Mouse (Mus musculus) adrenal gland, adult 18-20 months (tissue): ENCODE results near the gene Wars. TPM values are rescaled to one million over a fixed set of nuclear protein-coding genes. Genes with fewer than 3 reads are reported as not detected.
A peak's percentile ranks its signal among the peaks of the same experiment; 100 is the strongest.

Experiments
- DNase-seq, 2 experiments: peaks; one replicate each; pipeline ENCODE4 v3.0.0; 2021 to 2022; ENCODE audit warnings: low spot score in 2 of 2
- total RNA-seq, 2 experiments: library from RNA; stranded (reverse); gene quantifications; 1 replicate in 1 of 2; 2 replicates in 1 of 2; pipeline ENCODE4 v1.2.3; 2021

The Wars gene
- total RNA-seq, 2 experiments from 2014 or later: 59.5 to 60.2 TPM

GRCm38 (mm10) chr12:108912442-108912841 is 18.5 kb upstream of the Wars start:
- DNase-seq: no peak

- no peak for DNase-seq
These were observed 16.0 kb upstream of the Wars start for GRCm38 (mm10) chr12:108909846-108910433.

GRCm38 (mm10) chr12:108906398-108906797 is 12.4 kb upstream of the Wars start:
- no peak for DNase-seq

- DNase-seq: no peak
These were observed 11.8 kb upstream of the Wars start for GRCm38 (mm10) chr12:108905620-108906302.

GRCm38 (mm10) chr12:108904276-108904653 is 10.3 kb upstream of the Wars start:
- peak in 1 of 2 experiments; percentile 16 for DNase-seq

- peak; percentile 41 to 43 for DNase-seq
These were observed 9.8 kb upstream of the Wars start for GRCm38 (mm10) chr12:108903600-108904275.

- DNase-seq: peak; percentile 36 to 55
These were observed 9.0 kb upstream of the Wars start for GRCm38 (mm10) chr12:108902940-108903339.

GRCm38 (mm10) chr12:108901346-108901745 is 7.4 kb upstream of the Wars start:
- DNase-seq: no peak

- DNase-seq: peak in 1 of 2 experiments; percentile 19
These were observed 2.0 kb upstream of the Wars start for GRCm38 (mm10) chr12:108896006-108896405.

GRCm38 (mm10) chr12:108894432-108894816 is 450 bp upstream of the Wars start:
- no peak for DNase-seq

GRCm38 (mm10) chr12:108892989-108893714 is 822 bp downstream of the Wars start, which contains the start of gene Wdr25:
TSS of gene Wdr25 (plus strand) at chr12:108893631.
- no peak for DNase-seq

GRCm38 (mm10) chr12:108888632-108889031 is 5.3 kb downstream of the Wars start:
- DNase-seq: no peak

- no peak for DNase-seq
These were observed 6.9 kb downstream of the Wars start for GRCm38 (mm10) chr12:108887077-108887476.

- DNase-seq: no peak
These were observed 8.1 kb downstream of the Wars start for GRCm38 (mm10) chr12:108885906-108886305.

GRCm38 (mm10) chr12:108882776-108883175 is 11.2 kb downstream of the Wars start:
- DNase-seq: no peak

- no peak for DNase-seq
These were observed 12.8 kb downstream of the Wars start for GRCm38 (mm10) chr12:108881192-108881591.

- DNase-seq: no peak
These were observed 13.4 kb downstream of the Wars start for GRCm38 (mm10) chr12:108880606-108881005.

GRCm38 (mm10) chr12:108879138-108879537 is 14.8 kb downstream of the Wars start:
- DNase-seq: no peak

- no peak for DNase-seq
These were observed 20.9 kb downstream of the Wars start for GRCm38 (mm10) chr12:108873122-108873521.

- no peak for DNase-seq
These were observed 24.4 kb downstream of the Wars start for GRCm38 (mm10) chr12:108869575-108869974.

GRCm38 (mm10) chr12:108865007-108865494 is 28.9 kb downstream of the Wars start:
- no peak for DNase-seq
